Mouse (Mus musculus) spleen, adult 2 months (tissue): ENCODE measurements around the gene Prr7. TPM values are rescaled to one million over a fixed set of nuclear protein-coding genes. Genes with fewer than 3 reads are reported as not detected.

Experiments used
- DNase-seq, 2 experiments: peaks; one replicate each; pipeline versions ENCODE4 v3.0.0 to v3.0.0-alpha.2; 2012 to 2021; ENCODE audit warnings: low spot score in 2 of 2, low read depth in 1 of 2
- H3K27ac ChIP-seq: fragments of 200-500 bp; 2 replicates; pipeline ENCODE4 v1.5.1; 2012; ENCODE audit warnings: low read length, inconsistent platforms; ENCODE audit not compliant: insufficient read depth
- H3K27me3 ChIP-seq: fragments of 200-500 bp; 2 replicates; pipeline ENCODE4 v1.6.1; 2012; ENCODE audit warnings: mild to moderate bottlenecking, moderate library complexity, low read length, inconsistent platforms; ENCODE audit not compliant: control insufficient read depth, insufficient read depth
- H3K36me3 ChIP-seq: fragments of 200-500 bp; 2 replicates; pipeline ENCODE4 v1.6.1; 2012; ENCODE audit warnings: mild to moderate bottlenecking, low read length, inconsistent platforms; ENCODE audit not compliant: control insufficient read depth, insufficient read depth
- H3K4me1 ChIP-seq: fragments of 200-500 bp; 2 replicates; pipeline ENCODE4 v1.6.1; 2011; ENCODE audit warnings: inconsistent platforms; ENCODE audit not compliant: control insufficient read depth, insufficient read depth, insufficient read length
- H3K4me3 ChIP-seq: fragments of 200-500 bp; 2 replicates; pipeline ENCODE4 v1.5.1; 2011; ENCODE audit warnings: mild to moderate bottlenecking, inconsistent platforms; ENCODE audit not compliant: insufficient read depth, insufficient read length; ENCODE audit errors: extremely low read depth
- CTCF ChIP-seq: fragments of 200-500 bp; IDR thresholded peaks from 2 replicates; pipeline ENCODE4 v1.5.1; 2011; ENCODE audit warnings: mild to moderate bottlenecking, inconsistent platforms; ENCODE audit not compliant: insufficient read depth, insufficient read length, insufficient replicate concordance; ENCODE audit errors: extremely low read depth
- POLR2A ChIP-seq: fragments of 200-500 bp; IDR thresholded peaks from 2 replicates; pipeline ENCODE4 v1.6.1; 2011; ENCODE audit warnings: low read depth, low read length, inconsistent platforms
- WGBS: fragments of 180-500 bp; shearing (Covaris S2); methylation state at CpG from one replicate; pipeline ENCODE4 v1.1.7; 2018; 5-methylcytosine and 5-hydroxymethylcytosine counted together
- polyA plus RNA-seq: library from polyadenylated mRNA; depleted of rRNA; stranded (reverse); fragments of >200 nt; gene quantifications from 2 replicates; pipeline ENCODE4 v1.2.3, GENCODE M21; 2012

Prr7 gene
- polyA plus RNA-seq, 1 experiment: 16.2 TPM

DNA sequence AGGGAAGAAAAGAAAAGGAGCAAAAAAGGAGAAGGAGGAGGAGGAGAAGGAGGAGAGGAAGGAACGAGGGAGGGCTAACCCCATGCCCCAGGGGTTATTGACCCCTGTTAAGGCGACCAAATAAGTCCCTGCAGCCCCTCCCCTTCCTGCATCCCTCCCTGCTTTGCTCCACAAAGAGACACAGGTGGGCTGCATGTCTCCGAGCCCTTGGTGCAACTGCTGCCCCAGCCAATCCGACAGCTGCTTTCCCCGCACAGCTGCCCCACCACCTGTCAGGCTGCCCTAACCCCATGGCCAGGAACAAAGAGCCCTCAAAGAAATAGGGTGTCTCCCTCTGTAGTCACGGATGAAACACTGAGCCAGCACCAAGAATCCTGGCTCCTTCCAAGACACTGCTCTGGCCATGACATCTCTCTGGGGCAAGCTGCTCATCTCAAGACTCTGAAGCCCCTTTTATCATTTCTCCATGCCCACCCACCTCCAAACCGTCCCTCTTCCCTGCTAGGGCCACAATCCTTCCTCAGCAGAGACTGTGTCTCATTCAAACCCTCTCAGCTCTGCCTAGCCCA is 20.5 kb downstream of the Prr7 start:
- Histone ChIP-seq H3K4me3 (no peak overlapping the region), H3K27ac (no peak overlapping the region), H3K36me3 (no peaks in the 10 kb centered on the region), H3K4me1 (peaks cover 10% of the 10 kb centered on the region), H3K27me3 (peaks cover 17% of the 10 kb centered on the region)
- 40% methylated on average over 7 of the region's 7 CpGs for WGBS
- TF ChIP-seq CTCF (no peak), POLR2A (no peak)
- DNase-seq: no peak

DNA sequence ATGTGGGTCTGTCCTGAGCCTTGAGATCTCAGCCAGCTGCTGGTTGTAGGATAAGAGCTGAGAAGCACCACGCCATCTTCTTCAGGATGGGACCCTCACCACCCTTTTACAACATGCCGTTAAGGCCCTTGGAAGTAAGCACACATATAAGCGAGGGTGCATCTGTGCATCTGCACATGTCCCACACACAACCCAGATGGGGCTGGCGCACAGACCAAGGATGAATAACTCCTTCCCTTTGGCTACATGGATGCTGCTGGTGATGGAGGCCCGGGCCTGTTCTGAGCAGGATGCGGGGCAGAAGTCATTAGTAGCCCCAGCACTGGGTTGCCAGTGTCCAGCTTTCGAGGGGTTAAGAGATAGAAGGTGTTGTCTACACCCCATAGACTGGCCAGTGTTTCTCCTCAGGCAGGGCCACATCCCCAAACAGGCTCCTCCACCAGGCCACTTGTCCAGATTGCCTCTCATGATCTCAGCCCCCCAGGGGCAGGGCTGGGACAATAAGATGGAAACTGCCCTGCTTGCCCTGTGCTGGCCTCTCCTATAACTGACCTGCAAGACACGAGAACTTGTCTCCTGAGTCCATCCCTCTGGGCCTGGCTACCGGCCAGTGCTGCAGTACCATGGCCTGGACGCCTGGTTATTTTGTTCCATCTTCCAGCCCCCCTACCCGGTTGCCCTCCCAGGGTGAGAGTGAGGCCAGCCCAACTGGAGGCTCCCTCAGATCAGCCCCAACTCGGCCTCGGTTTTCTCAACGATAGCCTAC is 22.1 kb downstream of the Prr7 start:
- Histone ChIP-seq H3K4me1 (peaks cover 10% of the 10 kb centered on the region), H3K27ac (no peak overlapping the region), H3K27me3 (peaks cover 17% of the 10 kb centered on the region), H3K4me3 (no peak overlapping the region), H3K36me3 (no peaks in the 10 kb centered on the region)
- TF ChIP-seq POLR2A (no peak), CTCF (no peak)
- 71% methylated on average over 14 of the region's 14 CpGs for WGBS
- no peak for DNase-seq

DNA sequence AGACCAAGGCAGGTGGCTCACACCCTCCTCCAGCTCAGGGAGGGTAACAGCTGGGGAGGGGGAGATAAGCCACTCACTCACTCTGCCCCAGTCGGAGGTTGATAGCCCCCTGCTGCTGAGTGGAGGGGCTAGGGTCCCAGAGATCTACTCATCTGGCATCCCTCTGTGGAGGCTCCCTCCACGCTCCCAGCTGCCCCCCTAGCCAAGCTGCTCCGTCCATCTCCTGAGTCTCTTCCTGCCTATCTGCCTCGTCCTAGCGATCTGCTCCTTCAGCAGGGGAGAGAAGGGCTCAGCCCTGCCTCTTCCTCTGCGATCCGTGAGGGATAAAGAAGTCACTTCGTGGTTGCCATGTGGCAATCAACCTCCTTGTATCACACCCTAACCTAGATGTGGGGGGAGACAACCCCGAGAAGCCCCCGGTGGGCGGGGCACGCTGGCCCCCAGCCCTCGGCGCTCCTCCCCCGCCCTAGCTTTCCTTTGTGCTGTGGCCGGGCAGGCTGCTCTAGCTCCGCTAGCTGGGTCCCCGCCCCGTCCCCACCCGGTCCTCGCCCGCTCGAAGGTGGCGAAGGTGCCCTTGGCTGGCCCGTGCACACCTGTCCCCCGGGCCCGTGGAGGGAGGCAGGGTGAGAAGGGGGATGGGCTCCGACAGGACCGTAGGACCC is 23.0 kb downstream of the Prr7 start:
- Histone ChIP-seq H3K27ac (no peak overlapping the region), H3K27me3 (peaks cover 17% of the 10 kb centered on the region), H3K4me3 (peak overlapping the region; percentile 53; the same call in 1 of the 2 replicates), H3K4me1 (peaks cover 10% of the 10 kb centered on the region), H3K36me3 (no peaks in the 10 kb centered on the region)
- no peak for DNase-seq
- 3% methylated on average over 29 of the region's 29 CpGs for WGBS
- TF ChIP-seq POLR2A (no peak), CTCF (no peak)

DNA sequence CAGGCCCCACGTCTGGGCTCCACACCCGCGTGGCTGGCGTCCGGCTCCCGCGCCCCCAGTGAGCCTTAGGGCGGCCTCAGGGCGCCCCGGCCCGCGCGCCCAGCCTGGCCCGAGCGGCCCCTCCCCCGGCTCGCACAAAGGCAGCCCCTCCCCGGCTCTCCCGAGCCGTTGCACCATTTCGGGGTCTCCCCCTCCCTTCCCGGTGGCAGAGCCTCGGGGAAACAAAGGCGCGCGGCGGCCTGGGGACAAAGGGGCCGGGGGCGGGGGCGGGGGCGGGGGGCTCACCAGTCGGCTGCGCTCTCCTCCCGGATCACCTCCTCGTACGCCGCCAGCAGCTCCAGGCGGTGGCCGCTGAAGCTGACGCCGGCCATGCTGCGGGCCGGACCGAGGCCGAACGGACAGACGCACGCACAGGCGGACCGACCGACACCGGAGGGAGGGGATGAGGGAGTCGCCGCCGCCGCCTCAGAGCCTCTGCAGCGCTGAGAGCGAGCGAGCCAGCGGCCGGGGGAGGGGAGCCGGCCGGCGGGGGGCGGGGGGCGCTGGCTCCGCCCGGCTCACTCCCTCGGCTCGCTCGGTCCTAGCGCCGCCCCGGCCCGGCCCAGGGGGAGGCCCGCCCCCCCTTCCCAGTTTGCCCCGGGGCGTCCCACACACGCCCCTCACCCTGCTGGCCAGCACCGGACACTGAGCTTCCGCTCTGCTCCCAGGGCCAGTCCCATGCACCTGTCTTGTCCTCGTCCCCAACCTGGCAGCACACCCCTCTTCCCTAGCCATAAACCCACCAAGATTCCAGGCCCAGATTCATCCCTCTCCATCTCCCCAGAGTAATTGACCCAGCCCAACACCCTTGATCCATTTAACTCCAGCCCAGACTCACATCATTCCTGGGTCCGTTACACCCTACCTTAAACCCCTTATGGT is 23.8 kb downstream of the Prr7 start, which contains the start of gene Dbn1:
Dbn1 (minus strand) TSS at position 534 of the 921 bp plus-strand sequence.
- no peak for TF ChIP-seq CTCF
- no peak for TF ChIP-seq POLR2A
- WGBS: 3% methylated on average over 76 of the region's 83 CpGs
- Histone ChIP-seq H3K27ac (no peak within 1 kb of the TSS), H3K36me3 (no peaks in the 10 kb centered on the region), H3K4me1 (peaks cover 10% of the 10 kb centered on the region), H3K4me3 (peak within 1 kb of the TSS; percentile 53; the same call in 1 of the 2 replicates), H3K27me3 (peaks cover 19% of the 10 kb centered on the region)
- no peak for DNase-seq

DNA sequence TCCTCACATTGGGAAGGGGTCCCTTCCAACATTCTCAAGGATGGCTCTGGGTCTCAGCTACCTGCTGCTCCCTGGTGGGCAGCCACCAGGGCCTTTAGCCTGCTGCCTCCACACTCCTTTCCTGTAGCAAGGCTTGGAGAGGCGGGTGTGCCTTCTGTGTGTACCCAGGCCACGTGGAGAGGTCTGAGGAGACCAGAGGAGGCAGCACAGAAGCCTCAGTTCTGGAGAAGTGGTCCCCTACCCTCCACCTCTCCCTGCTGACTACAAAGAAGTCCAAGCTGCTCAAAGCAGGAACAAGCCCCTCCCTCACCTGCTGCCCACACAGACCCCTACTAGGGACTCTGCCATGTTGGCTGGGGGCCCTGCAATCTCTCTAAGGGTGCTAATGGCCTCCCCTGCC is 30.2 kb downstream of the Prr7 start:
- TF ChIP-seq CTCF (no peak), POLR2A (no peak)
- no peaks in the 10 kb centered on the region for H3K4me1 ChIP-seq
- H3K27ac ChIP-seq: no peak overlapping the region
- no peak for DNase-seq
- H3K27me3 ChIP-seq: peaks cover 2% of the 10 kb centered on the region
- no peak overlapping the region for H3K4me3 ChIP-seq
- H3K36me3 ChIP-seq: 0 out of 2 replicates have a peak, but pooled peaks cover 4% of the 10 kb centered on the region
- WGBS: 60% methylated on average over 2 of the region's 2 CpGs
